Mouse (Mus musculus) MEL (cell line): ENCODE results near the gene Arl15.

Experiments used
- CHD2 ChIP-seq: IDR thresholded peaks from 2 replicates; pipeline ENCODE4 v1.6.1; 2011; ENCODE audit warnings: low read length, improper control_type of control experiment
- CTCF ChIP-seq, 3 experiments: IDR thresholded peaks in 2 of 3; conservative IDR thresholded peaks in 1 of 3; 2 replicates each; pipeline ENCODE4 v1.5.1; 2011 to 2012; ENCODE audit warnings: low read length in 3 of 3, low read depth in 2 of 3, mild to moderate bottlenecking in 2 of 3, improper control_type of control experiment in 1 of 3, inconsistent platforms in 1 of 3, mixed read lengths in 1 of 3, moderate library complexity in 1 of 3; ENCODE audit not compliant: control insufficient read depth in 1 of 3, insufficient read depth in 1 of 3, poor library complexity in 1 of 3, severe bottlenecking in 1 of 3
- JUND ChIP-seq: IDR thresholded peaks from 2 replicates; pipeline ENCODE4 v1.6.1; 2011; ENCODE audit warnings: low read depth, mild to moderate bottlenecking, improper control_type of control experiment, low read length
- MAZ ChIP-seq: IDR thresholded peaks from 2 replicates; pipeline ENCODE4 v1.6.1; 2012; ENCODE audit warnings: low read depth, mild to moderate bottlenecking, inconsistent platforms, low read length, improper control_type of control experiment
- POLR2A ChIP-seq, 2 experiments: IDR thresholded peaks; 2 replicates each; pipeline ENCODE4 v1.6.1; 2011 to 2012; ENCODE audit warnings: low read length in 2 of 2, mild to moderate bottlenecking in 2 of 2, control low read depth in 1 of 2, improper control_type of control experiment in 1 of 2, low read depth in 1 of 2, moderate library complexity in 1 of 2; ENCODE audit not compliant: control insufficient read depth in 1 of 2, insufficient read depth in 1 of 2, poor library complexity in 1 of 2
- UBTF ChIP-seq: IDR thresholded peaks from 2 replicates; pipeline ENCODE4 v1.6.1; 2012; ENCODE audit warnings: low read depth, mild to moderate bottlenecking, inconsistent platforms, low read length, improper control_type of control experiment, moderate library complexity, borderline replicate concordance; ENCODE audit not compliant: insufficient read depth
- ZMIZ1 ChIP-seq: IDR thresholded peaks from 2 replicates; pipeline ENCODE4 v1.6.1; 2012; ENCODE audit warnings: low read depth, mild to moderate bottlenecking, inconsistent platforms, low read length, improper control_type of control experiment, moderate library complexity

DNA sequence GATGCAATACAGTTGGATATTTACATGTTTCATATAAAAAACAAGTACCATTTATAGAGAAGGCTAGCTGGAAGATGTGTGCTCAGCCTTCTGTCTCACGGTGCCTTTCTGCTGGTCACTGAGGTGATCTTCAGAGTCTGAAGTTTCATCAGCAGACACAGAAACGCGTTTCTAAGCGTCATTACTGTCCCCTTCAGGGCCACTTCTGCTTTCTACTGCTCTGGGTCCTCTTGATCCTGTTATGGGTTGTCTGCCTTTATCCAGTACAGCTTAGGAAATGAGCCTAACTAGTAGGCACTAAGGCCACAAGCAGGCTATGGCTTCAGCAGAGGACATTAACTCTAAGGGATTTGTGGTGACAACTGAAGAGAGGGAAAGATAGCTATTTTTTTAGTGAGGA is 5.9 kb downstream of the Arl15 start:
- no peak for TF ChIP-seq CTCF (IDR thresholded peaks at IDR 0.05 in 2 of 3, conservative IDR thresholded peaks at IDR 0.05 in 1 of 3; ENCODE audit: control insufficient read depth in 1 of 3, insufficient read depth in 1 of 3, low read depth in 2 of 3, low read length in 3 of 3, poor library complexity in 1 of 3, severe bottlenecking in 1 of 3)
- TF ChIP-seq MAZ = no peak
- no peak for TF ChIP-seq CHD2
- TF ChIP-seq POLR2A (IDR thresholded peaks at IDR 0.05; ENCODE audit: control insufficient read depth in 1 of 2, insufficient read depth in 1 of 2, low read depth in 1 of 2, low read length in 2 of 2, poor library complexity in 1 of 2) = no peak
- TF ChIP-seq JUND = no peak
- TF ChIP-seq ZMIZ1 = no peak
- no peak for TF ChIP-seq UBTF
